Mouse (Mus musculus) liver, postnatal 0 days (tissue): ENCODE results near the gene Mtpn.

Experiments used
- CTCF ChIP-seq: sonication (generic); IDR thresholded peaks from 2 replicates; pipeline ENCODE4 v1.5.1; 2016; ENCODE audit warnings: antibody characterized with exemption, low read depth
- EP300 ChIP-seq: IDR thresholded peaks from 2 replicates; pipeline ENCODE4 v1.6.1; 2016; ENCODE audit warnings: antibody characterized with exemption, low read depth, mild to moderate bottlenecking

DNA sequence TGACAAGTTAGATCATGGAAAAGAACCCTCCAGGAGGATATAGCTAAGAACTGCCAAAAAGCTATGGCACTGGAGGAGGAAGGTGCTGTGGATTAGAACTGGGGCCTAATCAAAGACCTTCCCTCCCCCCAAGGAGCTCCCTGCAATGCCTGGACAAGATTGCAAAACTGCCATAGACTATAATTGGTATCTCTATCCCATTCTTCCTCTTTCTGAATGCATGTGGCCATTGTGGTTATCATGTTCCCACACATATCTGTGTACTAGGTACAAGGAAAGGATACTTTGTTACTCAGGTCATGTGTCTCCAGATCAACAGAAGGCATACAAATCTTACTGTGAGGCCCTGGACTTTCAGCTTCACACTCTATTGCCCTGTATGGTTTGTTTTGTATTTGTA is 4.7 kb upstream of the Mtpn start:
- TF ChIP-seq CTCF, result no peak
- no peak for TF ChIP-seq EP300
